Mouse (Mus musculus) neural tube, embryonic 11.5 days (tissue): ENCODE data around the gene Ufsp2. TPM values are rescaled to one million over a fixed set of nuclear protein-coding genes. Genes with fewer than 3 reads are reported as not detected.
A peak's percentile ranks its signal among the peaks of the same experiment; 100 is the strongest.

Source experiments
- ATAC-seq: fragments of 200-750 bp; cut with Nextera tagmentation; 2 replicates; pipeline ENCODE4 v1.8.0; 2017; ENCODE audit warnings: moderate number of reproducible peaks, mild to moderate bottlenecking, moderate TSS enrichment, moderate library complexity; ENCODE audit not compliant: insufficient read depth, low FRiP score, low TSS enrichment
- DNase-seq: peaks from one replicate; pipeline ENCODE4 v3.0.0-alpha.2; 2015; ENCODE audit warnings: low spot score
- H3K27ac ChIP-seq: fragments of 300-500 bp; sonication (generic); 2 replicates; pipeline ENCODE4 v1.5.1; 2014; ENCODE audit warnings: low read depth, mild to moderate bottlenecking, low read length
- H3K27me3 ChIP-seq: fragments of 300-500 bp; sonication (generic); 2 replicates; pipeline ENCODE4 v1.6.1; 2014; ENCODE audit warnings: mild to moderate bottlenecking, low read length, mixed read lengths; ENCODE audit not compliant: control insufficient read depth, insufficient read depth
- H3K36me3 ChIP-seq: fragments of 300-500 bp; sonication (generic); 2 replicates; pipeline ENCODE4 v1.6.1; 2014; ENCODE audit warnings: mild to moderate bottlenecking, low read length, moderate library complexity, mixed read lengths; ENCODE audit not compliant: control insufficient read depth, insufficient read depth
- H3K4me1 ChIP-seq: fragments of 300-500 bp; sonication (generic); 2 replicates; pipeline ENCODE4 v1.6.1; 2014; ENCODE audit warnings: low read length, mixed read lengths; ENCODE audit not compliant: control insufficient read depth, insufficient read depth
- H3K4me2 ChIP-seq: fragments of 300-500 bp; sonication (generic); 2 replicates; pipeline ENCODE4 v1.6.1; 2014; ENCODE audit warnings: low read depth, mild to moderate bottlenecking, moderate library complexity
- H3K4me3 ChIP-seq: fragments of 300-500 bp; sonication (generic); 2 replicates; pipeline ENCODE4 v1.5.1; 2014; ENCODE audit warnings: low read depth, low read length
- H3K9ac ChIP-seq: fragments of 300-500 bp; sonication (generic); 2 replicates; pipeline ENCODE4 v1.6.1; 2014; ENCODE audit warnings: mild to moderate bottlenecking, low read length
- H3K9me3 ChIP-seq: fragments of 300-500 bp; sonication (generic); 2 replicates; pipeline ENCODE4 v1.6.1; 2016; ENCODE audit warnings: low read length; ENCODE audit not compliant: control insufficient read depth
- WGBS: fragments of 180-500 bp; shearing (Covaris S2); extraction: QIAGEN DNeasy Blood & Tissue Kit; methylation state at CpG from one replicate; pipeline ENCODE4 v1.1.7; 2014; 5-methylcytosine and 5-hydroxymethylcytosine counted together
- polyA plus RNA-seq: library from polyadenylated mRNA; unstranded; fragments of >200 nt; fragmentation: Nextera tagmentation; extraction: Ambion mirVana; gene quantifications from 2 replicates; pipeline ENCODE4 v1.2.1, GENCODE M21; 2014

The Ufsp2 gene
- polyA plus RNA-seq, 1 experiment from 2014 or later: 55.7 TPM

DNA sequence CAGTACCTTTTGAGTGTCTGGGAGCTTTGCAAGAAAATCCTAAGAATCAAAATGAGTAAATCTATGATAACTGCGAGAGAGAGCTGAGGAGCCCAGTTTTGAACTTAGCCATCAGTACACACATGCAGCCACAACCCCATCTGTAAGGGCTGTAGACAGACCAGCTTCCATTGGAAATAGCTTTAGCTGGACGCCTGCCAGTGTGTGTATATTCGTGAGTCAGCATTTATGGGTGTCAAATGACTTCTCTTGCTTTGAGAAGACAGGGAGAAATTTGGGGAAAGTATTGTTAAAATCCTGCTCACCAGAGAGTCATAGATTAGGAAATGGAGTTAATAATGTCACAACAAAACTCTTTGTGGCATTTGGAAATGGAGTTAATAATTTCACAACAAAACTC lies 11.3 kb downstream of the Ufsp2 start:
- no peaks in the 10 kb centered on the region for H3K27me3 ChIP-seq
- H3K4me2 ChIP-seq: no peak overlapping the region
- H3K27ac ChIP-seq: no peak overlapping the region
- H3K9me3 ChIP-seq: no peaks in the 10 kb centered on the region
- DNase-seq (no peak), ATAC-seq (no peak)
- no peak overlapping the region for H3K4me3 ChIP-seq
- 86% methylated on average over 3 of the region's 3 CpGs for WGBS
- H3K4me1 ChIP-seq: no peaks in the 10 kb centered on the region
- H3K36me3 ChIP-seq: peaks cover 3% of the 10 kb centered on the region; the same call in 1 of the 2 replicates
- H3K9ac ChIP-seq: no peak overlapping the region

DNA sequence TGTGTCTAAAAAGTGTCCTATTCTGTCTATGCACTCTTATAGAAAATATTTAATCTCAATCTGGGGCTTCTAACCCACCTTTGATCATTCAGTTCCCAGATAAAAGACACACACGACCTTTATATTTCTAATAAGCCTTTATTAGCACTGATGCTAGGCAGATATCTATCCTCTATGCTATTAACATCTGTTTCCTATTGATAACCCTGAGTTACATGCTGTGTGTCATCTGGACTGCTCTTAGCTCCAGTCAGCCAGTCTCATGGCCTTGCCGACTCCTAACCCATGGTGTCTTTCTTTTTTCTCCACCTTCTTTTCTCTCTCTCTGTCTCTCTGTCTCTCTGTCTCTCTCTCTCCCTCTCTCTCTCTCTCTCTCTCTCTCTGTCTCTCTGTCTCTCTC lies 12.9 kb downstream of the Ufsp2 start:
- no peak overlapping the region for H3K27ac ChIP-seq
- H3K36me3 ChIP-seq: peaks cover 3% of the 10 kb centered on the region; the same call in 1 of the 2 replicates
- DNase-seq (no peak), ATAC-seq (no peak)
- H3K4me3 ChIP-seq: no peak overlapping the region
- H3K4me1 ChIP-seq: no peaks in the 10 kb centered on the region
- no peak overlapping the region for H3K4me2 ChIP-seq
- 56% methylated on average over 2 of the region's 2 CpGs for WGBS
- H3K9ac ChIP-seq: no peak overlapping the region
- H3K9me3 ChIP-seq: no peaks in the 10 kb centered on the region
- H3K27me3 ChIP-seq: no peaks in the 10 kb centered on the region

DNA sequence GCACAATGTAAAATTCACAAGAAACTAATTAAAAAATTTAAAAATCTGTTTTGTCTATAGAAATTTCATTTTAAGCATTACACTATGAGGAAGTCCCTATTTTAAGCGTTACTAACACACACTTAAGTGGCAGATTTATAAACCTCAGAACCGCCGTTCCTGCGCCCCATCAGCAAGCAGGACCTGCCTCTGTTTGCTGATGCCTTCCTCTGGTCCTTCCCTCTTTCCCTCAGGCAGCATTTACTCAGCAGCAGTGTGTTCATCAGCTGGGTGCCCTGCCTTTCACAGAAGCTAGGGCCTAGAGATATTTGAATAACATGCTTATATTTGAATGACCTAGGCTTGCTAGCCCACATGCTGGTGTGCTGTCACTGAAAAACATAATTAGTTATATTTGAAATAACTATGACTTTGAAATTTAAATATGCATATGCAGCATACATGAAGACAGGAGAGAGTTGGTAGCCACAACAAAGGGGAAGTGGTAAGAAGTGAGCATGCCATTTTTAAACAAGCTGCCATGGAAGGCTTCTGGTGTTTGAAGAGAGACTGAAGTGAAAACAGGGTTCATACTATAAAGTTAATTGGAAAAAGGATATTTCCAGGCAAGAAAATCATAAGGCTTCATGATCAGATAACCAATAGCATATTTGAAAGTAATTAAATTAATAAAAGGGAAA lies 15.4 kb downstream of the Ufsp2 start:
- H3K4me3 ChIP-seq: no peak overlapping the region
- H3K36me3 ChIP-seq: peaks cover 3% of the 10 kb centered on the region; the same call in 1 of the 2 replicates
- no peak overlapping the region for H3K27ac ChIP-seq
- no peaks in the 10 kb centered on the region for H3K4me1 ChIP-seq
- H3K27me3 ChIP-seq: no peaks in the 10 kb centered on the region
- H3K4me2 ChIP-seq: no peak overlapping the region
- 95% methylated on average over 4 of the region's 4 CpGs for WGBS
- no peak for ATAC-seq
- no peak for DNase-seq
- H3K9ac ChIP-seq: no peak overlapping the region
- no peaks in the 10 kb centered on the region for H3K9me3 ChIP-seq

DNA sequence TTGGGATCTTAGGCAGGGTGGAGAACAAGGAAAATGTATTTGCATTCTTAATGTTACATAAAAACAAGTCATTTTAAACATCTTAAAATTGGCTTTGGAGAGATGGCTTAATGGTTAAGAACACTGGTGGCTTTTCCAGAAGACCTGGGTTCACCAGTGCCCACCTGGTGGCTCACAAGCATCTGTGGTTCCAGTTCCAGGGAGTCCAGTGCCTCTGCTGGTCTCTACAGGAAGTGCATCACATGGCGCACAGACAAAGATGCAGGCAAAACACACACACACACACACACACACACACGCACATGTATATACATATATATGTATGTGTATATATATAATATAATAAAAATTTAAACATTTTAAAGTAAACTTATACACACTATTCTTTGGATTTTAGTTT lies 18.8 kb downstream of the Ufsp2 start:
- H3K9me3 ChIP-seq: no peaks in the 10 kb centered on the region
- no peak for DNase-seq
- WGBS: 95% methylated on average over 2 of the region's 2 CpGs
- no peak overlapping the region for H3K4me3 ChIP-seq
- ATAC-seq: no peak
- H3K4me1 ChIP-seq: no peaks in the 10 kb centered on the region
- no peak overlapping the region for H3K27ac ChIP-seq
- H3K9ac ChIP-seq: no peak overlapping the region
- no peaks in the 10 kb centered on the region for H3K36me3 ChIP-seq
- no peak overlapping the region for H3K4me2 ChIP-seq
- H3K27me3 ChIP-seq: no peaks in the 10 kb centered on the region

DNA sequence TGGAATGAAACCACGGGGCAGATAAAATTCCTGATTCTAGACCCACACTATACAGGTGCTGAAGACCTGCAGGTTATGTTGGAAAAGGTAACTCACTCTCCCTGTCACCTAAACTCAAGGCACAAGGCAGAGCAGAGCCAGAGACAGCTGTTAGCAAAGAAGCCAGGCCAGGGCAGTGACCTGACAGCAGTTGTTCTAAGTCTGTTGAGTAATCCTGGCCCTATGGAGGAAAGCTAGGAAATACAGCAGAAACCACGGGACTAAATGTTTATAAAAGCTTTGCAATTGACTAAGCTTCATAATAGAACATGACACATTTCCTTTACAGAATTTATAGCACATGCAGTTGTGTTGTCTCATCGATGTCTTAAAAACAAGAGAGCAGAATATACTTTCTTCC lies 20.2 kb downstream of the Ufsp2 start:
- WGBS: 91% methylated on average over 3 of the region's 3 CpGs

DNA sequence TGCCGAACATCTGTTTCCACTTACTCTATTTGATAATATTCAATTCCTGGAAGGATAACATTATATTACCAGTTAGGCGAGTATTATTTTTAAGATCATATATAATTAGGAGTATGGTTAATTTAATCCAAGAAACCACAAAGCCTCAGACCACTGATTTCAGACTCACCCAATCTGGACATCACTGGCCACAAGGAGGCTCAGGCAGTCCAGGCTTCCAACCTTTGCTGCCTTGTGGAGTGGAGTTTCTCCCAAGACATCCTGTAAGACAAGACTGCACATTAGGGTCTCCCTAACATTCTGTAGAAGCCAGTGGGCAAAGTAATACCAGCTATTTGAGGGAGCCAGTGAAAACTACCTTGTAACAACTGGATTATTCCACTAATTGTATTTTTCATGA lies 22.9 kb downstream of the Ufsp2 start:
- 81% methylated on average over 2 of the region's 2 CpGs for WGBS
- Histone ChIP-seq H3K27me3 (no peaks in the 10 kb centered on the region), H3K36me3 (no peaks in the 10 kb centered on the region), H3K9me3 (no peaks in the 10 kb centered on the region), H3K4me3 (no peak overlapping the region), H3K9ac (no peak overlapping the region), H3K4me1 (no peaks in the 10 kb centered on the region), H3K4me2 (no peak overlapping the region), H3K27ac (no peak overlapping the region)
- ATAC-seq (no peak), DNase-seq (no peak)

More for the DNA sequence above, 20.2 kb downstream of the Ufsp2 start:
- H3K36me3 ChIP-seq: no peaks in the 10 kb centered on the region
- H3K9me3 ChIP-seq: no peaks in the 10 kb centered on the region
- no peaks in the 10 kb centered on the region for H3K27me3 ChIP-seq
- no peaks in the 10 kb centered on the region for H3K4me1 ChIP-seq
- no peak for ATAC-seq
- DNase-seq: no peak
- H3K4me2 ChIP-seq: no peak overlapping the region
- no peak overlapping the region for H3K27ac ChIP-seq
- no peak overlapping the region for H3K4me3 ChIP-seq
- no peak overlapping the region for H3K9ac ChIP-seq

DNA sequence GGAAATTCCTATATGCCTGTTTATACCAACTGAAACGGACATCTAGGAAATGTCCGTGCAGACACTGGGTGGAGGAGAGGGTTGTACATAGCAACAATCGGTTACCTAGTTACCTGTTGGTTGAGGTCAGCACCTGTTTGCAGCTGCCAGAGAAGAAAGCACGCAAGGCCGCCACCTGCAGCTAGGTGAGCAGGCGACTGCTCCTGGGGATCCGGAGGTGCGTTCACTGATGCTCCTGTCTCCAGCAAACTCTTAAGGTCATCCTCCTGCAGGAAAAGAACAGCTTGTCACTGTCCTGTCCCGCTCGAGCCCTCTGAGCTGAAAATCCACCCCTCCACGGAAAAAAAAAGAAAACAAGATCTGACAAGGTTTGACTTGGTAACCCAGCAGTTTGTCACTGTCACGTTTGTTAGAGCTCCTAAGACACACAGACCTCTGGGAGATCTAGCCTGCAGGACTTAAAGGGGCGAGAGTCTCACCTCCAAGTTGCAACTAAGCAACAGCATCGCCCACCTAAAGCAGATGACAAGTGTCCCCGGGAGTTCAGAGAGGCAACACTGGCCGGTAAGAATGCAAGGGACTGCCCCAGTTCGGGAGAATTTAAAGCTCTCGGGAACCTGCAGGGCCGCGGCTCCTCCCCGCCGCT lies 23.9 kb downstream of the Ufsp2 start, which contains the start of gene Lrp2bp:
Gene Lrp2bp, plus strand, starts transcription at position 166 of the 646 bp plus-strand sequence.
- H3K4me3 ChIP-seq: peak within 1 kb of the TSS; percentile 41
- H3K4me1 ChIP-seq: no peaks in the 10 kb centered on the region
- H3K27ac ChIP-seq: peak within 1 kb of the TSS; percentile 99
- no peaks in the 10 kb centered on the region for H3K36me3 ChIP-seq
- H3K9me3 ChIP-seq: no peaks in the 10 kb centered on the region
- 5% methylated on average over 22 of the region's 22 CpGs for WGBS
- H3K27me3 ChIP-seq: no peaks in the 10 kb centered on the region
- DNase-seq: no peak
- ATAC-seq: 0 out of 2 replicates have a peak, but pooled peaks have one; percentile 0
- peak within 1 kb of the TSS; percentile 90 for H3K9ac ChIP-seq
- peak within 1 kb of the TSS; percentile 63 for H3K4me2 ChIP-seq

DNA sequence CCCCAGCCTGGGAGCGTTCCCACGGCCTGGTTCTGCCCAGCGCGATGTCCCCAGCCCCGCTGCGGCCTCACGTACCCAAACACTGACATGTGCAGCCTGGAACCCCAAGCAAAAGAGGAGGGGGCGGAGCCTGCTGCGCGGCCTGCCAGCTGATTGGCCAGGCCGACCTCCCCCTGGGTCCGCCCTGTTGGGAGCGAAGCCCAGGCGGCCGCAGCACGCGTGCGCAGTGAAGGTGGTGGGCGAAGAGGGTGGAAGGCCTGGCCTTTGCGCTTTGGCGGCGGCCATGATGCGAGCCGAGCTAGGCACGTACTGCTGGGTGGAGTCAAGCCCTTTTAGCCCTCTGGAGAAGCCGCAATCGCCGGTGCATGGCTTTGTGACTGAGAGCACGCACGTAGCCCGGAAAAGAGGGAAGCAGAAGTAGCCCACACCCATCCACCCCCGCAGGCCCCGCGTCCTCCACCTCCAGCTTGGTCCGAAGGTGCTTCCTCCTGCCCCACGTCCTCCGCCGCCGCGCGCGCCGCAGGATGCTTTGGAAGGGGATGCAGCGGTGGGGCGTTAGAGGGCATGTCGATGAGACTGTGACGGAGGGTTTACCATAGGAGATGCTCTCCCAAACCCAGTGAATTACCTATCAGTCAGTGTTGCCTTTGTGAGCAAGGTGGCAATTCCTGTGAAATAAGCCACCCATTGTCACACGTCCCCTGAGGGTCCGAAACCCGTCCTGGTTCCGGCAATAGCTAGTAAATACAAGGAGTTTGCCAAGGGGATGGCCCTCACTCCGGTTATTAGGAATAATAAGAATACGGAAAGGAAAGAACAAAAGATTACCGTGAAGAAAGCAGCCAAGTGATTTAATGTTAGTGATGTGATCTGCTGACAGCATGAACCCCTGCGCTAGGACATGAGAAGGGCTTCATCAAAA lies 24.7 kb downstream of the Ufsp2 start:
- peak overlapping the region; percentile 63 for H3K4me2 ChIP-seq
- H3K9me3 ChIP-seq: no peaks in the 10 kb centered on the region
- WGBS: 7% methylated on average over 55 of the region's 55 CpGs
- H3K36me3 ChIP-seq: no peaks in the 10 kb centered on the region
- DNase-seq (peak; percentile 100), ATAC-seq (peak; percentile 99)
- no peaks in the 10 kb centered on the region for H3K4me1 ChIP-seq
- H3K9ac ChIP-seq: peak overlapping the region; percentile 90
- H3K4me3 ChIP-seq: peak overlapping the region; percentile 41
- H3K27me3 ChIP-seq: no peaks in the 10 kb centered on the region
- peak overlapping the region; percentile 99 for H3K27ac ChIP-seq
